ENCODE assay signal across 15 mouse cellular contexts in the genomic region with DNA sequence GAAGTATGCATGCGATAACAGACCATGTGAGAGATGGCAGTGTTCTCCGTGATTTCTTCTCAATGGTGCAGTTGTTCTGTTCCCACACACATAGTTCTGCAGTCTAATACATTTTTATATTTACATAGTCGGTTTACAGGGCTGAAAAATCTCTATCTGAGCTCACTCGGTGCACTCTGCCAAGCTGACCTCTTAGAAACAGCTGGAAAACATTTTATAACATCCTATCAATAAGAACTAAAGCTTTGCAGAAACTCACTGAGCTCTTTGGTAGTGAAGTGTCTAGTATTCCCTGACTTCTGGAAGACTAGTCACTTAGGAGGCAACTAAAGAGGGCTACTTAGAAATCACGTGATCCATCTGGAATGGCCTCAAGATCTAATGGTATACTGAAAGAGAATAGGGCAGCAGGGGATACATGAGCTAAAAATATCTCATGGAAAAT. TPM values are rescaled to one million over a fixed set of nuclear protein-coding genes. Genes with fewer than 3 reads are reported as not detected.
DNase-seq lines count a peak whose midpoint lies in the region; ATAC-seq and TF ChIP-seq lines count a peak whose summit lies in the region.
"Had no signal": no experiment of that assay in that cellular context is flagged by ENCODE, and none has a peak within 500 bp of the region (broad histone marks: within the 10 kb centered on the region; RNA-seq: fewer than 3 reads in every experiment).

No protein-coding gene starts in this region.

- peak; percentile 85 for ATAC-seq in lung, embryonic 15.5 days (ENCODE audit: borderline replicate concordance, extremely low read depth, low FRiP score, low TSS enrichment)
- peak; percentile 60; the same call in 1 of the 2 replicates for ATAC-seq in stomach, embryonic 15.5 days (ENCODE audit: insufficient read depth, low FRiP score, low read depth)
- no peak for ATAC-seq in erythroid progenitor cell, adult 5-6 weeks (replicated peaks; ENCODE audit: low FRiP score, poor library complexity, severe bottlenecking)

- TF ChIP-seq POLR2A in heart, adult 2 months (IDR thresholded peaks at IDR 0.05; ENCODE audit: insufficient read depth, low read depth, low read length) = no peak

- 42% methylated on average over 5 of the region's 5 CpGs for WGBS in heart, adult 2 months
- 26% methylated on average over 5 of the region's 5 CpGs for WGBS in lung, embryonic 15.5 days
- WGBS in stomach, embryonic 15.5 days = 23% methylated on average over 5 of the region's 5 CpGs

- intact Hi-C loops in heart, adult 2 months (cut with DNase I) = no loop called here
- intact Hi-C loops in heart, postnatal 25 days (cut with DNase I) = no loop called here
- intact Hi-C loops in heart, postnatal 10 days (cut with DNase I) = no loop called here

- TF ChIP-seq EP300 in heart, adult 2 months (IDR thresholded peaks at IDR 0.05; ENCODE audit: insufficient read depth, low read depth, low read length) = no peak

- H3K27me3 ChIP-seq in heart, adult 2 months (ENCODE audit: control insufficient read depth, insufficient read depth, low read length) = no peaks in the 10 kb centered on the region
- no peaks in the 10 kb centered on the region for H3K27me3 ChIP-seq in lung, embryonic 15.5 days
- no peaks in the 10 kb centered on the region for H3K27me3 ChIP-seq in stomach, embryonic 15.5 days (replicated peaks)
- H3K27me3 ChIP-seq: CH12.LX; hindbrain, embryonic 15.5 days; limb, embryonic 12.5 days; megakaryocyte, embryonic 14.5 days had no signal

- DNase-seq in heart, adult 2 months = no peak
- DNase-seq in heart, postnatal 25 days (ENCODE audit: low spot score) = no peak
- no peak for DNase-seq in lung, postnatal 14 days
- peak; percentile 42 to 43 for DNase-seq in heart, postnatal 10 days
- no peak for DNase-seq in liver
- DNase-seq: adrenal gland, postnatal 36 days; embryo, embryonic 11 days; thymus, postnatal 25 days had no signal

- H3K79me2 ChIP-seq in heart, adult 2 months (replicated peaks; ENCODE audit: control insufficient read depth, insufficient read depth, low read length) = no peaks in the 10 kb centered on the region

- peak overlapping the region; percentile 57 for H3K27ac ChIP-seq in heart, adult 2 months
- H3K27ac ChIP-seq in lung, embryonic 15.5 days = peak overlapping the region; percentile 82
- H3K27ac ChIP-seq in stomach, embryonic 15.5 days = peak overlapping the region; percentile 62
- H3K27ac ChIP-seq: hindbrain, embryonic 15.5 days; limb, embryonic 12.5 days had no signal

- H3K9ac ChIP-seq in heart, adult 2 months (ENCODE audit: low read depth, low read length) = no peak overlapping the region
- H3K9ac ChIP-seq in lung, embryonic 15.5 days = no peak overlapping the region
- no peak overlapping the region for H3K9ac ChIP-seq in stomach, embryonic 15.5 days
- H3K9ac ChIP-seq: hindbrain, embryonic 15.5 days; limb, embryonic 12.5 days had no signal

- H3K4me3 ChIP-seq in heart, adult 2 months = 0 out of 2 replicates have a peak overlapping the region, but pooled peaks have one; percentile 12
- H3K4me3 ChIP-seq in lung, embryonic 15.5 days = peak overlapping the region; percentile 26; the same call in 1 of the 2 replicates
- peak overlapping the region; percentile 16; the same call in 1 of the 2 replicates for H3K4me3 ChIP-seq in stomach, embryonic 15.5 days (replicated peaks)
- H3K4me3 ChIP-seq: hindbrain, embryonic 15.5 days; limb, embryonic 12.5 days; megakaryocyte, embryonic 14.5 days had no signal

- H3K9me3 ChIP-seq in lung, embryonic 15.5 days = no peaks in the 10 kb centered on the region
- no peaks in the 10 kb centered on the region for H3K9me3 ChIP-seq in stomach, embryonic 15.5 days
- H3K9me3 ChIP-seq: hindbrain, embryonic 15.5 days; limb, embryonic 12.5 days; megakaryocyte, embryonic 14.5 days had no signal

- no peaks in the 10 kb centered on the region; the same call in 1 of the 2 replicates for H3K4me1 ChIP-seq in heart, adult 2 months (ENCODE audit: control insufficient read depth, insufficient read depth, low read length)
- peaks cover 9% of the 10 kb centered on the region for H3K4me1 ChIP-seq in lung, embryonic 15.5 days
- no peaks in the 10 kb centered on the region for H3K4me1 ChIP-seq in stomach, embryonic 15.5 days
- H3K4me1 ChIP-seq: limb, embryonic 12.5 days had no signal

- peak overlapping the region; percentile 47; the same call in 1 of the 2 replicates for H3K4me2 ChIP-seq in lung, embryonic 15.5 days
- H3K4me2 ChIP-seq in stomach, embryonic 15.5 days = peak overlapping the region; percentile 40; the same call in 1 of the 2 replicates
- H3K4me2 ChIP-seq: limb, embryonic 12.5 days had no signal

- no peak for TF ChIP-seq CTCF in heart, adult 2 months (IDR thresholded peaks at IDR 0.05)

- no peaks in the 10 kb centered on the region for H3K36me3 ChIP-seq in heart, adult 2 months (ENCODE audit: control insufficient read depth, insufficient read depth, low read length)
- H3K36me3 ChIP-seq in lung, embryonic 15.5 days = no peaks in the 10 kb centered on the region
- H3K36me3 ChIP-seq in stomach, embryonic 15.5 days = no peaks in the 10 kb centered on the region
- H3K36me3 ChIP-seq: hindbrain, embryonic 15.5 days; limb, embryonic 12.5 days had no signal

RNA-seq across cellular contexts. Expression of gene Dock10, which starts 48.2 kb away (rescaled TPM):
- 1 to 10 TPM; 3.8 to 4.3 TPM for total RNA-seq in heart, adult 2 months (2021)
- 2.6 and 3.4 TPM in 2 replicates for polyA plus RNA-seq in heart, adult 2 months (2012; rRNA removed)
- total RNA-seq in heart, postnatal 25 days (2021) = 1 to 10 TPM; 3.6 to 5.6 TPM
- polyA plus RNA-seq in lung, embryonic 15.5 days (2015; fragmentation: Nextera tagmentation; extraction: Ambion mirVana) = 4.0 and 5.4 TPM in 2 replicates
- total RNA-seq in heart, postnatal 10 days (2021) = 1 to 10 TPM; 7.5 to 8.4 TPM
- polyA plus RNA-seq in stomach, embryonic 15.5 days (2015; fragmentation: Nextera tagmentation; extraction: Ambion mirVana) = 5.8 and 6.2 TPM in 2 replicates
- 18.9 and 26.7 TPM in 2 replicates for total RNA-seq in erythroid progenitor cell, adult 5-6 weeks (2015; ENCODE audit: low replicate concordance)
- 15.8 and 17.8 TPM in 2 replicates for total RNA-seq in erythroid progenitor cell, adult 5-6 weeks (2017; ENCODE audit: low replicate concordance)

Comparison
In these comparisons a context has a peak if more than half of its experiments do, and no peak if none do; other contexts are left out.
1. DNase-seq: peak in heart, postnatal 10 days (2 of 2); none in heart, adult 2 months (0 of 2), heart, postnatal 25 days (single experiment), lung, postnatal 14 days (single experiment) and liver (single experiment).
2. Peak in every context shown above with its lines, with median percentiles within 50 percentile points of each other: H3K27ac ChIP-seq and H3K4me3 ChIP-seq.